Mouse (Mus musculus) stomach, embryonic 14.5 days (tissue): ENCODE measurements at regions not wholly inside any gene's neighbourhood (a gene's known extent, or its start where the extent isn't known, plus 50 kb on each side); places are given as distances from the start of the nearest gene placed in this dataset.

Experiments
- ATAC-seq: fragments of 200-750 bp; cut with Nextera tagmentation; 2 replicates; pipeline ENCODE4 v1.8.0; 2017; ENCODE audit warnings: low read depth, moderate TSS enrichment; ENCODE audit not compliant: insufficient number of reproducible peaks, insufficient read depth, low FRiP score
- H3K27ac ChIP-seq: fragments of 300-500 bp; sonication (generic); 2 replicates; pipeline ENCODE4 v1.5.1; 2014; ENCODE audit warnings: mild to moderate bottlenecking, low read length, moderate library complexity, mixed read lengths
- H3K27me3 ChIP-seq: fragments of 300-500 bp; sonication (generic); 2 replicates; pipeline ENCODE4 v1.6.1; 2014; ENCODE audit warnings: low read length, control low read depth, mixed read lengths; ENCODE audit not compliant: control insufficient read depth, insufficient read depth
- H3K36me3 ChIP-seq: fragments of 300-500 bp; sonication (generic); 2 replicates; pipeline ENCODE4 v1.6.1; 2014; ENCODE audit warnings: mild to moderate bottlenecking, control low read depth, low read length, moderate library complexity, mixed read lengths; ENCODE audit not compliant: control insufficient read depth, insufficient read depth
- H3K4me1 ChIP-seq: fragments of 300-500 bp; sonication (generic); 2 replicates; pipeline ENCODE4 v1.6.1; 2014; ENCODE audit warnings: low read length, control low read depth, mixed read lengths; ENCODE audit not compliant: control insufficient read depth, insufficient read depth
- H3K4me2 ChIP-seq: fragments of 300-500 bp; sonication (generic); replicated peaks from 2 replicates; pipeline ENCODE4 v1.6.1; 2014; ENCODE audit warnings: low read depth, low read length, control low read depth
- H3K4me3 ChIP-seq: fragments of 300-500 bp; sonication (generic); 2 replicates; pipeline ENCODE4 v1.5.1; 2014; ENCODE audit warnings: low read depth, low read length, control low read depth
- H3K9ac ChIP-seq: fragments of 300-500 bp; sonication (generic); replicated peaks from 2 replicates; pipeline ENCODE4 v1.6.1; 2014; ENCODE audit warnings: low read depth, mild to moderate bottlenecking, control low read depth, low read length, moderate library complexity, mixed read lengths
- H3K9me3 ChIP-seq: fragments of 300-500 bp; sonication (generic); 2 replicates; pipeline ENCODE4 v1.6.1; 2016; ENCODE audit warnings: low read depth, low read length, control low read depth; ENCODE audit not compliant: control insufficient read depth
- WGBS: fragments of 180-500 bp; shearing (Covaris S2); extraction: QIAGEN DNeasy Blood & Tissue Kit; methylation state at CpG from one replicate; pipeline ENCODE4 v1.1.7; 2014; 5-methylcytosine and 5-hydroxymethylcytosine counted together

GRCm38 (mm10) chr13:37660083-37660482, 118.1 kb upstream of the Rreb1 start:
- H3K4me2 ChIP-seq = no peak overlapping the region
- H3K4me1 ChIP-seq = no peaks in the 10 kb centered on the region
- no peaks in the 10 kb centered on the region for H3K27me3 ChIP-seq
- H3K9ac ChIP-seq = no peak overlapping the region
- ATAC-seq = no peak
- H3K4me3 ChIP-seq = no peak overlapping the region
- H3K36me3 ChIP-seq = no peaks in the 10 kb centered on the region
- H3K9me3 ChIP-seq = no peaks in the 10 kb centered on the region
- 88% methylated on average over 4 of the region's 4 CpGs for WGBS
- no peak overlapping the region for H3K27ac ChIP-seq

GRCm38 (mm10) chr13:37660668-37661067, 117.5 kb upstream of the Rreb1 start:
- Histone ChIP-seq H3K9ac (no peak overlapping the region), H3K4me2 (no peak overlapping the region), H3K27me3 (no peaks in the 10 kb centered on the region), H3K9me3 (no peaks in the 10 kb centered on the region), H3K27ac (no peak overlapping the region), H3K4me1 (no peaks in the 10 kb centered on the region), H3K4me3 (no peak overlapping the region), H3K36me3 (no peaks in the 10 kb centered on the region)
- no peak for ATAC-seq

GRCm38 (mm10) chr13:37664116-37664515, 114.1 kb upstream of the Rreb1 start:
- no peak overlapping the region for H3K4me2 ChIP-seq
- no peaks in the 10 kb centered on the region for H3K27me3 ChIP-seq
- H3K36me3 ChIP-seq = no peaks in the 10 kb centered on the region
- H3K4me3 ChIP-seq = no peak overlapping the region
- H3K4me1 ChIP-seq = no peaks in the 10 kb centered on the region
- no peak overlapping the region for H3K27ac ChIP-seq
- H3K9me3 ChIP-seq = no peaks in the 10 kb centered on the region
- H3K9ac ChIP-seq = no peak overlapping the region
- 63% methylated on average over 2 of the region's 2 CpGs for WGBS
- ATAC-seq = no peak

- no peaks in the 10 kb centered on the region for H3K4me1 ChIP-seq
- no peak overlapping the region for H3K4me2 ChIP-seq
- H3K9ac ChIP-seq = no peak overlapping the region
- 63% methylated on average over 22 of the region's 22 CpGs for WGBS
- H3K27ac ChIP-seq = no peak overlapping the region
- no peaks in the 10 kb centered on the region for H3K27me3 ChIP-seq
- no peak for ATAC-seq
- no peaks in the 10 kb centered on the region for H3K9me3 ChIP-seq
- no peak overlapping the region for H3K4me3 ChIP-seq
- no peaks in the 10 kb centered on the region for H3K36me3 ChIP-seq
These were observed 111.8 kb upstream of the Rreb1 start for GRCm38 (mm10) chr13:37666207-37667003.

GRCm38 (mm10) chr13:37667386-37667785, 110.8 kb upstream of the Rreb1 start:
- no peak for ATAC-seq
- Histone ChIP-seq H3K4me1 (no peaks in the 10 kb centered on the region), H3K27ac (no peak overlapping the region), H3K9me3 (no peaks in the 10 kb centered on the region), H3K9ac (no peak overlapping the region), H3K4me3 (no peak overlapping the region), H3K4me2 (no peak overlapping the region), H3K27me3 (no peaks in the 10 kb centered on the region), H3K36me3 (no peaks in the 10 kb centered on the region)
- 64% methylated on average over 4 of the region's 4 CpGs for WGBS

GRCm38 (mm10) chr13:37667871-37668270, 110.3 kb upstream of the Rreb1 start:
- 80% methylated on average over 5 of the region's 5 CpGs for WGBS
- H3K4me3 ChIP-seq = no peak overlapping the region
- H3K9ac ChIP-seq = no peak overlapping the region
- no peak overlapping the region for H3K27ac ChIP-seq
- no peak overlapping the region for H3K4me2 ChIP-seq
- H3K4me1 ChIP-seq = no peaks in the 10 kb centered on the region
- H3K9me3 ChIP-seq = no peaks in the 10 kb centered on the region
- ATAC-seq = no peak
- no peaks in the 10 kb centered on the region for H3K27me3 ChIP-seq
- H3K36me3 ChIP-seq = no peaks in the 10 kb centered on the region

- Histone ChIP-seq H3K27me3 (no peaks in the 10 kb centered on the region), H3K36me3 (no peaks in the 10 kb centered on the region), H3K9me3 (no peaks in the 10 kb centered on the region), H3K27ac (no peak overlapping the region), H3K4me1 (no peaks in the 10 kb centered on the region), H3K4me3 (no peak overlapping the region), H3K4me2 (no peak overlapping the region), H3K9ac (no peak overlapping the region)
- ATAC-seq = no peak
- 87% methylated on average over 5 of the region's 5 CpGs for WGBS
These were observed 107.1 kb upstream of the Rreb1 start for GRCm38 (mm10) chr13:37671109-37671508.

GRCm38 (mm10) chr13:37674676-37675350, 103.4 kb upstream of the Rreb1 start:
- Histone ChIP-seq H3K27me3 (no peaks in the 10 kb centered on the region), H3K9me3 (no peaks in the 10 kb centered on the region), H3K4me3 (no peak overlapping the region), H3K9ac (no peak overlapping the region), H3K4me2 (no peak overlapping the region), H3K4me1 (no peaks in the 10 kb centered on the region), H3K27ac (no peak overlapping the region), H3K36me3 (no peaks in the 10 kb centered on the region)
- ATAC-seq = no peak
- 65% methylated on average over 12 of the region's 12 CpGs for WGBS
